In the genomic region with DNA sequence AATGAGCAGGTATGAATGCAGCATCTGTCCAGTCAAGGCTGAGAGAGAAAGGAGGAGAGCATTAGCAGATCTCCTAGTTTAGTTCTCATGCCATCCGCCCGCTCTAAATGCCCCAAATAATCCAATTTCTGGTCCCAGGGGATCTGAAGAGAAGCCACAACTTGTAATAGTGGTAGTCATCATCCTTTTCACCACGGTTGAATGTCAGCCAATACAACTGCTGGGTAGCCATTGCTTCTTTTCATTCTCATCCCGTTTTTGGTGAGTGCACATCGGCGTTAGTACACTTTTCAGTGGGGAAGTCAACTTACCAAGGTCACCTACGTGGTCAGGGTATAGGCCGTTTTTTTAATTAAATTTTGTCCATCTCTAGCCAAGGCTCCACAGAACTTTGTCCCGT, we compare ENCODE assay signal across 8 mouse cellular contexts. TPM values are rescaled to one million over a fixed set of nuclear protein-coding genes. Genes with fewer than 3 reads are reported as not detected.
A peak's percentile ranks its signal among the peaks of the same experiment; 100 is the strongest.
DNase-seq lines count a peak whose midpoint lies in the region; ATAC-seq and TF ChIP-seq lines count a peak whose summit lies in the region.

No protein-coding gene starts in this region.

- H3K4me1 ChIP-seq in heart, embryonic 14.5 days (ENCODE audit: control insufficient read depth in 2 of 2, insufficient read depth in 2 of 2, low read length in 2 of 2) = peaks cover 5 to 8% of the 10 kb centered on the region in 2 experiments; a peak in 2 of 4 replicates
- H3K4me1 ChIP-seq in MEL (ENCODE audit: control insufficient read depth in 1 of 2, insufficient read depth in 2 of 2, low read length in 2 of 2) = no peaks in the 10 kb centered on the region
- H3K4me1 ChIP-seq in forebrain, postnatal 0 days (ENCODE audit: insufficient read depth) = peaks cover 8% of the 10 kb centered on the region; the same call in 1 of the 2 replicates
- no peaks in the 10 kb centered on the region for H3K4me1 ChIP-seq in thymus, adult 2 months (replicated peaks; ENCODE audit: control insufficient read depth, insufficient read depth, low read length)

- H3K27ac ChIP-seq in heart, embryonic 14.5 days (replicated peaks in 1 of 2; ENCODE audit: control insufficient read depth in 1 of 2, insufficient read depth in 1 of 2, low read depth in 2 of 2, low read length in 2 of 2) = no peak overlapping the region
- H3K27ac ChIP-seq in MEL (ENCODE audit: control insufficient read depth, low read depth, low read length) (no peak overlapping the region; the same call in 1 of the 2 replicates), macrophage (no peak overlapping the region)
- H3K27ac ChIP-seq in forebrain, postnatal 0 days (ENCODE audit: low read depth, low read length) = no peak overlapping the region
- no peak overlapping the region for H3K27ac ChIP-seq in thymus, adult 2 months (ENCODE audit: control insufficient read depth, insufficient read depth, low read length)

- H3K4me3 ChIP-seq in heart, embryonic 14.5 days (ENCODE audit: control insufficient read depth in 1 of 2, insufficient read depth in 1 of 2, low read depth in 1 of 2, low read length in 2 of 2) = peak overlapping the region; percentile 86 to 90
- H3K4me3 ChIP-seq in MEL (ENCODE audit: control insufficient read depth in 1 of 2, insufficient read depth in 1 of 2, low read depth in 2 of 2, low read length in 2 of 2) = peak overlapping the region; percentile 67 to 99
- H3K4me3 ChIP-seq in forebrain, postnatal 0 days (ENCODE audit: low read depth, low read length) = peak overlapping the region; percentile 89
- H3K4me3 ChIP-seq in macrophage (ENCODE audit: inconsistent target) = peak overlapping the region; percentile 82
- no peak overlapping the region; the same call in 1 of the 2 replicates for H3K4me3 ChIP-seq in thymus, adult 2 months (ENCODE audit: control insufficient read depth, insufficient read depth, low read length)

- TF ChIP-seq EP300 in MEL (IDR thresholded peaks at IDR 0.05; ENCODE audit: low read depth in 1 of 2, low read length in 2 of 2) = no peak

- peak overlapping the region; percentile 78 for H3K4me2 ChIP-seq in heart, embryonic 14.5 days (ENCODE audit: low read length)
- peak overlapping the region; percentile 74 for H3K4me2 ChIP-seq in forebrain, postnatal 0 days (ENCODE audit: low read depth)

- intact Hi-C loops in heart, postnatal 10 days (cut with DNase I) = no loop called here

- ATAC-seq in heart, embryonic 14.5 days (ENCODE audit: insufficient number of reproducible peaks, insufficient read depth, low FRiP score, low read depth) = no peak
- ATAC-seq in forebrain, postnatal 0 days = no peak
- ATAC-seq in cerebellum, adult (ENCODE audit: insufficient number of reproducible peaks, low FRiP score, low TSS enrichment) = no peak

- H3K79me2 ChIP-seq in MEL (ENCODE audit: control insufficient read depth, insufficient read depth, low read length, poor library complexity) (peaks cover 8% of the 10 kb centered on the region), macrophage (ENCODE audit: inconsistent target) (peaks cover 5% of the 10 kb centered on the region; the same call in 1 of the 2 replicates)

- no peak for TF ChIP-seq CTCF in MEL (IDR thresholded peaks at IDR 0.05 in 2 of 3, conservative IDR thresholded peaks at IDR 0.05 in 1 of 3; ENCODE audit: control insufficient read depth in 1 of 3, insufficient read depth in 1 of 3, low read depth in 2 of 3, low read length in 3 of 3, poor library complexity in 1 of 3, severe bottlenecking in 1 of 3)
- TF ChIP-seq CTCF in forebrain, postnatal 0 days (IDR thresholded peaks at IDR 0.05; ENCODE audit: low read depth) = no peak
- TF ChIP-seq CTCF in thymus, adult 2 months (IDR thresholded peaks at IDR 0.05; ENCODE audit: borderline replicate concordance, control insufficient read depth, extremely low read depth, insufficient read depth, low read length, poor library complexity) = no peak

- no peaks in the 10 kb centered on the region for H3K27me3 ChIP-seq in heart, embryonic 14.5 days (ENCODE audit: control insufficient read depth, insufficient read depth, low read length)
- H3K27me3 ChIP-seq in MEL (ENCODE audit: control insufficient read depth in 1 of 2, insufficient read depth in 2 of 2, low read length in 2 of 2) = no peaks in the 10 kb centered on the region; a peak in 1 of 4 replicates
- H3K27me3 ChIP-seq in forebrain, postnatal 0 days (ENCODE audit: insufficient read depth, low read length) = no peaks in the 10 kb centered on the region
- H3K27me3 ChIP-seq in thymus, adult 2 months (ENCODE audit: control insufficient read depth, insufficient read depth, low read length) = no peaks in the 10 kb centered on the region

- 22% methylated on average over 9 of the region's 9 CpGs for WGBS in heart, embryonic 14.5 days
- 12% methylated on average over 9 of the region's 9 CpGs for WGBS in forebrain, postnatal 0 days
- 38% methylated on average over 9 of the region's 9 CpGs for WGBS in macrophage (ENCODE audit: missing documents)
- WGBS in thymus, adult 2 months = 58% methylated on average over 9 of the region's 9 CpGs

- TF ChIP-seq POLR2A in MEL (IDR thresholded peaks at IDR 0.05; ENCODE audit: control insufficient read depth in 1 of 2, insufficient read depth in 1 of 2, low read depth in 1 of 2, low read length in 2 of 2, poor library complexity in 1 of 2) = no peak
- no peak for TF ChIP-seq POLR2A in thymus, adult 2 months (IDR thresholded peaks at IDR 0.05; ENCODE audit: control insufficient read depth, extremely low read depth, insufficient read depth, low read length, poor library complexity)

- H3K9me3 ChIP-seq in heart, embryonic 14.5 days (ENCODE audit: control insufficient read depth, low read length) = no peaks in the 10 kb centered on the region
- no peaks in the 10 kb centered on the region for H3K9me3 ChIP-seq in MEL (replicated peaks; ENCODE audit: insufficient read depth, low read length)
- no peaks in the 10 kb centered on the region for H3K9me3 ChIP-seq in forebrain, postnatal 0 days (ENCODE audit: low read length)

- H3K9ac ChIP-seq in heart, embryonic 14.5 days (ENCODE audit: low read length) = peak overlapping the region; percentile 91
- H3K9ac ChIP-seq in MEL (ENCODE audit: control insufficient read depth, low read depth, low read length, poor library complexity, severe bottlenecking) = peak overlapping the region; percentile 83
- peak overlapping the region; percentile 76 for H3K9ac ChIP-seq in forebrain, postnatal 0 days

- H3K36me3 ChIP-seq in heart, embryonic 14.5 days (ENCODE audit: control insufficient read depth, insufficient read depth, low read length) = no peaks in the 10 kb centered on the region
- H3K36me3 ChIP-seq in MEL (ENCODE audit: control insufficient read depth in 1 of 2, insufficient read depth in 2 of 2, low read length in 2 of 2) = peaks cover 0 to 7% of the 10 kb centered on the region in 2 experiments; a peak in 2 of 4 replicates
- H3K36me3 ChIP-seq in forebrain, postnatal 0 days (ENCODE audit: insufficient read depth) = no peaks in the 10 kb centered on the region
- no peaks in the 10 kb centered on the region for H3K36me3 ChIP-seq in macrophage (ENCODE audit: inconsistent target)
- no peaks in the 10 kb centered on the region for H3K36me3 ChIP-seq in thymus, adult 2 months (ENCODE audit: control insufficient read depth, insufficient read depth, low read length)

- no peak for TF ChIP-seq RAD21 in MEL (IDR thresholded peaks at IDR 0.05; ENCODE audit: low read depth, low read length)

- no peak for DNase-seq in heart, postnatal 10 days
- peak; percentile 37 for DNase-seq in MEL (ENCODE audit: low read depth, low spot score)
- no peak for DNase-seq in forebrain, postnatal 0 days
- DNase-seq in adrenal gland, adult (ENCODE audit: inconsistent age in 2 of 2, low spot score in 1 of 2) = no peak
- DNase-seq in thymus, adult 2 months = no peak

TF ChIP-seq in MEL, 35 proteins besides CTCF, POLR2A, EP300 and RAD21:
- TF ChIP-seq TBP (IDR thresholded peaks at IDR 0.05; ENCODE audit: low read depth, low read length) = no peak
- TF ChIP-seq USF1 (IDR thresholded peaks at IDR 0.05; ENCODE audit: low read depth, low read length) = no peak
- no peak for TF ChIP-seq USF2 (IDR thresholded peaks at IDR 0.05; ENCODE audit: borderline replicate concordance in 1 of 2, insufficient read depth in 1 of 2, low read depth in 1 of 2, low read length in 2 of 2)
- TF ChIP-seq MAZ (IDR thresholded peaks at IDR 0.05; ENCODE audit: low read depth, low read length) = no peak
- TF ChIP-seq CHD1 (IDR thresholded peaks at IDR 0.05; ENCODE audit: low read depth, low read length) = no peak
- no peak for TF ChIP-seq GATA1 (IDR thresholded peaks at IDR 0.05; ENCODE audit: low read depth, low read length)
- TF ChIP-seq POLR2AphosphoS2 (IDR thresholded peaks at IDR 0.05; ENCODE audit: low read length) = no peak
- no peak for TF ChIP-seq SIN3A (IDR thresholded peaks at IDR 0.05; ENCODE audit: low read length)
- TF ChIP-seq ZC3H11A (IDR thresholded peaks at IDR 0.05; ENCODE audit: low read depth, low read length) = no peak
- no peak for TF ChIP-seq GABPA (IDR thresholded peaks at IDR 0.05; ENCODE audit: low read depth, low read length)
- no peak for TF ChIP-seq ZNF384 (IDR thresholded peaks at IDR 0.05; ENCODE audit: low read depth, low read length)
- no peak for TF ChIP-seq BHLHE40 (IDR thresholded peaks at IDR 0.05; ENCODE audit: borderline replicate concordance, low read depth, low read length)
- TF ChIP-seq UBTF (IDR thresholded peaks at IDR 0.05; ENCODE audit: borderline replicate concordance, insufficient read depth, low read depth, low read length) = no peak
- TF ChIP-seq HCFC1 (IDR thresholded peaks at IDR 0.05; ENCODE audit: low read depth, low read length) = no peak
- TF ChIP-seq MYC (IDR thresholded peaks at IDR 0.05; ENCODE audit: low read depth, low read length) = no peak

RNA-seq across cellular contexts. Expression of a gene that starts 0.8 kb away (rescaled TPM):
- polyA plus RNA-seq in heart, embryonic 14.5 days (2014; fragmentation: Nextera tagmentation; extraction: Ambion mirVana) = 9.2 and 9.6 TPM in 2 replicates
- 10 to 100 TPM in 1 of 2 experiments, 1 to 10 TPM in 1; 8.0 to 11.9 TPM for total RNA-seq in heart, postnatal 10 days (2021)
- 9.1 and 10.5 TPM in 2 replicates for total RNA-seq in MEL (2012; rRNA removed)
- polyA plus RNA-seq in MEL (2012; ENCODE audit: insufficient read depth in 1 of 2, insufficient read length in 2 of 2, low read depth in 1 of 2, low replicate concordance in 2 of 2, missing spikeins in 1 of 2) (10 to 100 TPM in 1 of 2 experiments, not detected in 1; 15.4 TPM), macrophage (2018) (9.5 to 18.6 TPM (median 10.4 TPM) in 3 replicates)
- 9.5 and 16.7 TPM in 2 replicates for total RNA-seq in forebrain, postnatal 0 days (2014; rRNA removed)
- 5.6 and 6.1 TPM in 2 replicates for polyA plus RNA-seq in forebrain, postnatal 0 days (2015; fragmentation: Nextera tagmentation; extraction: Ambion mirVana)
- total RNA-seq in macrophage (2018; cell fraction: chromatin; rRNA removed) = 10 to 100 TPM; 21.2 to 68.3 (median 44.6) TPM
- total RNA-seq in macrophage (2018; cell fraction: cytosol; rRNA removed) = 10 to 100 TPM in 22 of 26 experiments, 1 to 10 TPM in 4; 8.3 to 17.5 (median 11.8) TPM
- 10 to 100 TPM in 25 of 26 experiments, 1 to 10 TPM in 1; 9.1 to 30.6 (median 22.5) TPM for total RNA-seq in macrophage (2018; cell fraction: nucleus; rRNA removed)
- 13.3 and 16.4 TPM in 2 replicates for polyA plus RNA-seq in thymus, adult 2 months (2012; rRNA removed)
